Mouse (Mus musculus) cortical plate, adult 2 months (tissue): ENCODE measurements around the gene Svs3b. TPM values are rescaled to one million over a fixed set of nuclear protein-coding genes. Genes with fewer than 3 reads are reported as not detected.

ENCODE experiments used
- polyA plus RNA-seq: library from polyadenylated mRNA; depleted of rRNA; stranded (reverse); fragments of >200 nt; gene quantifications from 2 replicates; pipeline ENCODE4 v1.2.3, GENCODE M21; 2012; rRNA removed

The Svs3b gene
- polyA plus RNA-seq, 1 experiment, result not detected

Other genes with a start within 250 kb of the Svs3b start
- gene Pabpc1l, start 231.2 kb downstream of the Svs3b start, polyA plus RNA-seq, result 0.78 and 1.0 TPM in 2 replicates
- 20.3 and 20.9 TPM in 2 replicates for gene Stk4, start 186.3 kb downstream of the Svs3b start, polyA plus RNA-seq
- 93.7 and 96.7 TPM in 2 replicates for gene Tomm34, start 185.5 kb downstream of the Svs3b start, polyA plus RNA-seq
- gene Kcns1, start 85.5 kb downstream of the Svs3b start, polyA plus RNA-seq, result 17.3 and 17.6 TPM in 2 replicates
- gene Wfdc5, start 73.9 kb downstream of the Svs3b start, polyA plus RNA-seq, result not detected in 2 replicates
- 0.19 TPM in 2 replicates for gene Wfdc12, start 66.0 kb downstream of the Svs3b start, polyA plus RNA-seq
- gene Wfdc15a, start 56.5 kb downstream of the Svs3b start, polyA plus RNA-seq, result 0.29 TPM in 1 of 2 replicates, not detected in the other
- not detected in 2 replicates for gene Wfdc15b, start 35.0 kb downstream of the Svs3b start, polyA plus RNA-seq
- not detected in 2 replicates for gene Svs2, start 18.2 kb downstream of the Svs3b start, polyA plus RNA-seq
- not detected in 2 replicates for gene Svs4, start 21.8 kb upstream of the Svs3b start, polyA plus RNA-seq
- not detected in 2 replicates for gene Svs3a, start 32.6 kb upstream of the Svs3b start, polyA plus RNA-seq
- gene Svs6, start 60.1 kb upstream of the Svs3b start, polyA plus RNA-seq, result not detected in 2 replicates
- gene Svs5, start 76.1 kb upstream of the Svs3b start, polyA plus RNA-seq, result not detected in 2 replicates
- gene Slpi, start 132.5 kb upstream of the Svs3b start, polyA plus RNA-seq, result 0.33 and 1.5 TPM in 2 replicates
- 1.1 and 1.3 TPM in 2 replicates for gene Rbpjl, start 146.5 kb upstream of the Svs3b start, polyA plus RNA-seq
- 16.2 and 17.4 TPM in 2 replicates for gene Matn4, start 148.5 kb upstream of the Svs3b start, polyA plus RNA-seq
- gene Sdc4, start 187.2 kb upstream of the Svs3b start, polyA plus RNA-seq, result 47.1 and 50.7 TPM in 2 replicates
- gene Sys1, start 200.3 kb upstream of the Svs3b start, polyA plus RNA-seq, result 58.1 and 64.5 TPM in 2 replicates
- 7.4 and 9.5 TPM in 2 replicates for gene Gm20458, start 204.3 kb upstream of the Svs3b start, polyA plus RNA-seq
- not detected in 2 replicates for gene Trp53tg5, start 217.1 kb upstream of the Svs3b start, polyA plus RNA-seq
- 250 and 313 TPM in 2 replicates for gene Dbndd2, start 229.5 kb upstream of the Svs3b start, polyA plus RNA-seq
- gene Pigt, start 240.9 kb upstream of the Svs3b start, polyA plus RNA-seq, result 71.6 and 73.6 TPM in 2 replicates